Mouse (Mus musculus) brain, embryonic 14.5 days (tissue): ENCODE measurements at regions not wholly inside any gene's neighbourhood (a gene's known extent, or its start where the extent isn't known, plus 50 kb on each side); places are given as distances from the start of the nearest gene placed in this dataset.

Experiments
- CTCF ChIP-seq: fragments of 200-500 bp; IDR thresholded peaks from 2 replicates; pipeline ENCODE4 v1.5.1; 2012; ENCODE audit warnings: inconsistent platforms, mild to moderate bottlenecking, moderate library complexity, borderline replicate concordance; ENCODE audit not compliant: insufficient read depth, insufficient read length; ENCODE audit errors: extremely low read depth
- POLR2A ChIP-seq: fragments of 200-500 bp; IDR thresholded peaks from 2 replicates; pipeline ENCODE4 v1.6.1; 2012; ENCODE audit warnings: mild to moderate bottlenecking, inconsistent platforms, borderline replicate concordance; ENCODE audit not compliant: poor library complexity, insufficient read depth, insufficient read length, severe bottlenecking; ENCODE audit errors: extremely low read depth

DNA sequence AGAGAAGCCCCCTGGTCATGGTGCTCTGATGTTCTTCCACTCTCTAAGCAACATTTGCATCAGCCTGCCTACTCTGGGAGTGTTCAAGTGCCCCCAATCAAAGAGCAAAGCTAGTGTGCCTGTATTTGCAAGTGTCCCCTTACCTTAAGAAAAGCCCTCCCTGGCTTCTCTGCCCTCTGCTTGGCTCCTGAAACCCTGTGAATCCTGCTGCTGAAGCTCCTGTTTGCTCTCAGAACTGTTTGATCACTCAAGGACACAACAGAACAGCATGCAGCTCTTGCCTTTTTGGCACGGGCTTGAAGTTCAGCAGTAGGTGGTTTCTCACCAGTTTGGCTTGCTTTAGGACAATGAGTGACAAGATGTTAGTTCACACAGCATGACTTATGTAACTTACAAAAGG lies 163.6 kb upstream of the Slc7a11 start:
- TF ChIP-seq CTCF (no peak), POLR2A (no peak)
